Mouse (Mus musculus) B cell, adult 2 months (primary cell): ENCODE results near the gene Tnfrsf13c.

Source experiments
- DNase-seq, 2 experiments: peaks; one replicate each; pipeline ENCODE4 v3.0.0; 2022

The Tnfrsf13c gene

GRCm38 (mm10) chr15:82207105-82207459 lies 17.1 kb downstream of the Tnfrsf13c start:
- DNase-seq: no peak

DNA sequence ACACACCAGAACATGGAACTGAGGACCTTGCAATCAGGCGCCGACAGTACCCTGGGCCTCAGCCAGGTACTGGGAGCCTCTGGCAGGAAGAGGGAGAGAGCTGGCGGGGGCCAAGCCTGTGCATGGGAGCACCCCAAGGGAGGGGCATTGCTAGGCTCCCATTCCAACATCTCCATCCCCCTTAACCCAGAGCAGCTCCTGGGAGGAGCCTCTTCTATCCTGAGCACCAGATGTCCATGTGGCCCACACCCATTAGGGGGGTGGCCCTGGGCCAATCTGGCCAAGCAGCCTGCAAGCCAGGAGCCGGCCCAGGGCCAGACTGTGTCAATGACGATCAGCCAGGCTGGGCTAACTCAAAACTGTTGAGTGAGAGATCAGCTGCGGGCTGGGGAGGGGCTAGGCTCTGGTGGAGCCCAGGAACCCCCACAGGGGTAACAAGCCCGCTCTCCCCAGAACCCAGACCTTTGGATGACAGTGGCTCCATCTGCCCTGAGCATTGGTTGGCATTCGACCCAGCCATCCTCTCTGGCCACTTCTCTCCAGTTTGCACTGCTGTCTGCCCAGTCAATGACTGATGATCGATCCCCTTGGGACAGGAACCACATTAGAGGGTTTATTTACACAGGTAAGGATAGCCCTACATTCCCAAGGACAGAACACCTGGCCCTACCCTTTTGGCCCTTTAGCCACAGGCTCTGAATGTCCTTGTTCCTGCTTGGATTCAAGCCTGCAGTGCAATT lies 17.6 kb downstream of the Tnfrsf13c start:
- no peak for DNase-seq

DNA sequence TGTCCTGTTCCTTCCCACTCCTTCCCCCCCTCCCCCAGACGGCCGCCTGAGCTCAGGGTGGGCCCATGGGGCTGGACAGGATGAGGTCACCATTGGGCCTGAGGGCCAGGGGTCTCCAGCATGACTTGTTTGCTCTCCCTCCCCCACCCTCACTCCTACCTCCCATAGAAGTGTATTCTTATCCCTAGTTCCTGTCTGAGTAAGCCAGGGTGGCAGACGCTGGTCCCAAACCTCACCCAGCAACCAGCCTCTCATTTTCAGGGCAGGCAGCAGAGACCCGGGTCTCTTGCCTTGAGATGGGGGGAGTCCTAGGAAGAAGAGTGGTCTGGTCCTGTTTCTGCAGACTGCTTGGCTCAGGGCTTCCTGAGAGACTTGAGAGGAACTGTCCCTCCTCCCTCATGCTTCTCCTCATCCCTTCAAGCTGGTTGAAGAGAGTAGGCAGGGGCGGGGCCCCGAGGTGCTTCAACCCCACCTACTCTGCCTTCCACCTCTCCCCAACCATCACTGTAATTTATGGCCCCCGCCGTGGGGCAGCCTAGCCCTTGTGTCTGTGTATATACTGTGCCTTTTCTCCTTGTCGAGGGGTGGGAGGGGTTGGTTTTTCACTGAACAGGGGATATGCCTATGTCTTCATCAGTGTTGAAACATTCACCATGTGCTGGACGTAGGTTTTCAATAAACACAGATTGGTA lies 19.3 kb downstream of the Tnfrsf13c start:
- DNase-seq: no peak

GRCm38 (mm10) chr15:82203611-82204351 lies 20.4 kb downstream of the Tnfrsf13c start:
- DNase-seq: no peak

DNA sequence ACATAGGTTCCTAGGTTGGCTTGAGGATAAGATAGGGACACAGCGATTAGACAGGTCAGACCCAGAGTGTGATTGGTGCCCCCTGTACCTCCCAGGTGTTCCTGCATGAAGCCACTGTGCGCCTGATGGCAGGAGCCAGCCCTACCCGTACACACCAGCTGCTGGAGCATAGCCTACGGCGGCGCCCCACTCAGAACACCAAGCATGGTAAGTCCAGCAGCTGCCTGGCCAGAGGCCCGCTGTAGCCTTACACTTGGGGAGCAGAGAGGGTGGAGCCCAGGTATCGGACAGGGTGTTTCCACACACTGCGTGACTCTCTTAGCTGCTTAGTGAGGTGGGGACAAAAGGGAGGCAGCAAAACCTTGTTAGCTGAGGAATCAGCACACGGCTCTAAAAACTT lies 21.1 kb downstream of the Tnfrsf13c start:
- no peak for DNase-seq

GRCm38 (mm10) chr15:82202086-82202485 lies 22.1 kb downstream of the Tnfrsf13c start:
- no peak for DNase-seq

DNA sequence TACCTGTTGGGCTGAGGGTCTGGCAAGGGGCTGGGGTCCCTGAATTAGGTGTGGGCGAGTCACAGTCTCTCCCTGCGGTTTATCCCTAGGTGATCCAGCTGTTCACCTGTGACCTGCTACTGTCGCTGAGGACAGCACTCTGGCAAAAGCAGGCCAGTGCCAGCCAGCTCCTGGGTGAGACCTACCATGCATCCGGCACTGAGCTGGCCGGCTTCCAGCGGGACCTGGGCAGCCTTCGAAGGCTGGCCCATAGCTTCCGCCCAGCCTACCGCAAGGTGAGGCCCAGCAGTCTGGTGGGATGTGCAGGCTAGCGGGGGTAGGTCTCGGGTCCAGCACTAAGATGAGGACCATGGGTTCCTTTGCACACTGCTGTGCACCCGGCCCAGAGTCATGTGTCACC lies 24.6 kb downstream of the Tnfrsf13c start:
- no peak for DNase-seq

DNA sequence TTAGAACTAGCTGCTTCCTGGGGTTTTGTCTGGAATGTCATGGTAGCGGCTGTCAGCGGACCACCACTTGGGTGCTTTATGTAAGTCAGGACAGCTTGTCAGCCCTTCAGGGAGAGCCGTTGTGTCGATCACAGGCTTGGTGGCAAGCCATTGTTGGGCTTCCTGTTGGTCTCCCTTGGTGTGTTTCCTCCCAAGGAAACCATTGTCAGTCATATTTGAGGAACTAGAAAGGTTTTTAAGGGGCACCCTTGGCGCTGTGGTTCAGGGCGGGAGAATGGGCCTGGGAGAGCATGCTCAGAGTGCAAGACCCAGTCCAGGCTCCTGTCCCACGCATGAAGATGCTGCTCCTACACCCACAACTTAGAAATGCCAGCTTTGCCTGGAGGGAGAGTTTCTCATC lies 25.8 kb downstream of the Tnfrsf13c start:
- DNase-seq: no peak

DNA sequence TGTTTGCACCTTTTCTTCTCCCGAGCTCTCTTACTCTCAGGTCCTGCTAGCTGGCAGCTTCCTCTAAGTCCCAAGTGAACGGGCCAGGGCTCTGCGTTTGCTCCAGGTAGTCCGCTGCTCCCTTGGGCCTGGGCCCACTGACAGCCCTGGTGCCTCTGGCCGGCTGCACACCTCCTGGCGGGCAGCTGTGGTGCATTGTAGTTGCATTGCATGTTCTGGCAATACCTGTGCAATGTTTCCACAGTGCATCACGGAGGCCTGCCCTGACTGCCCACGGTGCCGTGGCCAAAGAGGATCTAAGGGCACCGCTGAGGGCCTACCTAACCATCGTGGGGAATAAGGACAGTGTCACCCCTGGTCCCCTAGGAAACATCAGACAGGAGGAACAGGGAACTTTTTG lies 26.2 kb downstream of the Tnfrsf13c start:
- DNase-seq: no peak

DNA sequence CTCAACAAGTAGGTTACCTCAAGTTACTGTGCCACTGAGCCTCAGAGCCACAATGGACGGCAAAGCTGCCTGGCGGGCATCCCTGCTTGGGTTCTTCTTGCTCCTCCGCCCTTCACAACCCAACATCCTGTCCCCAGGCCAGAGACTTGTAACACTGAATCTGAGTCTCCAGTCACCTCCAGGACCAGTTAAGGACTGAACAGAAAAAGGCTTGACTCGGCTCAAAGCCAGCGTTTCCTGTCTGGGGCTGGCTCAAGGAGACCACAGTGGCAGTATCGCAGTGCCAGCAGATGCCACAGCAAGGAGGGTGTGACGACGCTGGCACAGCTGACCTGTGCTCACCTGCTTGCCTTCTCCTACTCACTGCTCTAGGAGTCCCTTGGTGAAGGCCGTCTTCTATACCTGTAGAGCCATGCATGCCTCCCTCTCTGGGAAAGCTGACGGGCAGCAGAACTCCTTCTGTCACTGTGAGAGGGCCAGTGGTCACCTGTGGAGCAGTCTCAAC lies 26.9 kb downstream of the Tnfrsf13c start:
- DNase-seq: no peak

GRCm38 (mm10) chr15:82196300-82196699 lies 27.9 kb downstream of the Tnfrsf13c start:
- DNase-seq: no peak

DNA sequence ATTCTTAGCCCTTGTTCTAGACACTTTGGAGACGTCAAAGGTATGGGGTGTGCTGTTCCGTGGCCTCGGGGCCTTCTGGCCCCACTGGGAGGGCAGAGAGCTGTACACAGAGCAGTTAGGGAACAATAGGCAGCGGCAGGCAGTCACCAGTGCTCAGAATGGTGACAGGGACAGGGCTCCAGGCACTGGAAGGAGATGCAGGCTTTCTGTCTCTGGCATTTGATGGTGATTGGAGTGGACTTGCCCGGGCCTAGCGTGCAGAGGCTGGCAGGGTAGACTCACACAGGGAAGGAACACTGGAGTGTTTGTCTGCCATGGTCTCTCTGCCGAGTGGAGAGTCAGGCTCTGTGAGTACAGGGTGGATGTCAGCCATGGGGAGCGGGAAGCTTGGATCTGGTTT lies 31.6 kb downstream of the Tnfrsf13c start:
- DNase-seq: no peak

DNA sequence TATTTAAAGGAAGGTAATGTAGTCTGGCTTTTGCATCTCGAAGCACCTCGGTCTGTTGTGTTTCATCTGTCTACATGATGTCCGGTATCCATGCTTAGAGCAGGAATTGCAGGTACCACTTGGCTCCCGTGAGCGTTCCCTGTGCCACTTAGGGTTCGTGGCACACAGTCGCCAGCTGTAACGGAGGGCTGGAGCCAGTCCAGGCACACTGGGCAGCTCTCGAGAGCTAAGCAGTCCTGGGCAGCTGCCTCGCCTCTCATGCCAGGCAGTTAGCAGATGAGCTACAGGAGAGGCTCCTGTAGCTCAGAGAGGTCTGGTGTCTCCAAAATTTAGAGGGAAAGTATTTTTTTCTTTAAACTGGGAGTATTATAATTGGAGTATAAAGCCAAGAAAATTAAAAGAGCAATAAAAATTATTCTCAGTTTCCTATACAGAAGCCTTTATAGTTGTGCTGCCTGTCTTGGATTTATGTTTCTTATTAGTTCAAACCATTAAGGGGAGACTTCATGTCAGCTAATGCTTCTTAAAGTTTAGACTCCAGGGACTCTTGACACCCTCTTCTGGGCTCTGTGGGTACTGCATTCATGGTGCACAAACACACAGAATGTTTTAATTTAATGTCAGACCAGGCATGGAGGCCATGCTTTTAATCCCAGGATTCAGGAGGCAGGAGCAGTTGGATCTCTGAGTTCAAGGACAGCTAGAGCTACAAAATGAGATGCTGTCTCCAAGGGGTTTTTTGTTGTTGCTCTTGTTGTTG lies 35.5 kb downstream of the Tnfrsf13c start:
- DNase-seq: peak; percentile 78 to 82

- no peak for DNase-seq
Measured at GRCm38 (mm10) chr15:82187924-82188323, 36.2 kb downstream of the Tnfrsf13c start.

- DNase-seq: no peak
Measured at GRCm38 (mm10) chr15:82187401-82187800, 36.8 kb downstream of the Tnfrsf13c start.

- peak; percentile 67 to 71 for DNase-seq
Measured at GRCm38 (mm10) chr15:82186931-82187330, 37.2 kb downstream of the Tnfrsf13c start.

DNA sequence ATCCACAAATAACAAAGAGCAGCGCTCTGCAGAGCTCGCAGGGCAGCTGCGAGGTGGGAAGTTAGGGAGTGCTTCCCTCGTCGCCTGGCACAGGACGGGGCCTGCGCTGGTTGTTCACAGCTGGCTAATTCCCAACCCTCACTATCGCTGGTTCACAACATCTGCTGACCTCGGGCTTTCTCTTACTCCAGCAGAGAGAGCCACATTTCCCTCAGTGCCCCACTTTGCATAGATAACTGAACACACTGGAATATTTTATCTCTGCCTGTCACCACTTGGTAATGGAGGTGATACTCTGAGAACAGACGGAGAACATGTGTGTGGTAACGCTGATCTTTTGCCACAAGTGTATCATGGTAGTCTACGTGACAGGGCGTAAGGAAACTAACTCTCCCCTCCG lies 38.0 kb downstream of the Tnfrsf13c start:
- DNase-seq: no peak

DNA sequence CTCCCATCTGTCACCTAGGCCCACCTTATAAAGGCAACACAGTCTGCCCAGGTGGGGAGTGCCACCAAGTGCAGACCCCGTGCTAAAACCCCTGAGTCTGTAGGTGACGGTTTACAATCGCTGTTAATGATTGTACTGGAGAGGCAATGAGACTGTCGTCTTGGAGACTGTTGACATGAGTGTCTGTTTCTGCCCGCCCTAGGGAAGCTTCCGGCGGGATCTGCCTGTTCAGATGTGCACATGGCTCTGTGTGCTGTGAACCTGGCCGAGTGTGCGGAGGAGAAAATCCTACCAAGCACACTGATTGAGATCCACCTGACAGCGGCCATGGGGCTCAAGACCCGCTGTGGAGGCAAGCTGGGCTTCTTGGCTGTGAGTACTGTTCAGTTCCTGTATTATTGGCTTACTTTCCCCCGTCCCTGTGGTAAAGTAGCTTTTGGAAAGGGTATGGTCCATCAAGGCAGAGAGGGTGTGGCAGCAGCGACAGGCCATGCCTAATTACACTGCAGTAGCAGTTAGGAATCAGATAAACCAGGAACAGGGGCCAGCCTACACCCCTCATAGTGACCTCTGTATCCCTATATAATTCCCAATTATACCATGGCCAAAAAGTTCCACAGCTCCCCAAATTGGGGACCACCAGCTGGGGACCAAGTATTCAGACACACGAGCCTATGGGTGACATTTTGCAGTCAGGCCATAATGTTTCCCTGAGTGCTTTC lies 38.9 kb downstream of the Tnfrsf13c start:
- no peak for DNase-seq

GRCm38 (mm10) chr15:82184656-82185055 lies 39.5 kb downstream of the Tnfrsf13c start:
- no peak for DNase-seq

DNA sequence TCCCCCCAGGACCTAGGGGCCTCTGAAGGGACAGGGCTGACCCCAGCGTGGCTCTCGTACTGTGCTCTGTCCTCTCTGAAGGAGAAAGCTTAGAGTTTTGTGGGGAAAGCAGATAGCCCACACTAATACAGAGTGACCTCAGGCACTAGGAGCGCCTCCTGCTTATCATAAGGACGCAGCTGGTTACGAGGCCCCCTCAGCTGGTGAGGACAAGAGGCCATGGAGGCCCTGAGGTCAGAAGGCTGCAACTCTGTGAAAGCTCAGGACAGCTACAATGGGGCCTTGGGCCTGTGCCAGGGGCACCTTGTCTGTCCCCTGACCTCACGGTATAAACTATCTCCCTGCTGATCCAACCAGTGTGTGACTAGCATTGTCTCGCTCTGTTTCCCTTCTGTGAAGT lies 40.0 kb downstream of the Tnfrsf13c start:
- DNase-seq: no peak

DNA sequence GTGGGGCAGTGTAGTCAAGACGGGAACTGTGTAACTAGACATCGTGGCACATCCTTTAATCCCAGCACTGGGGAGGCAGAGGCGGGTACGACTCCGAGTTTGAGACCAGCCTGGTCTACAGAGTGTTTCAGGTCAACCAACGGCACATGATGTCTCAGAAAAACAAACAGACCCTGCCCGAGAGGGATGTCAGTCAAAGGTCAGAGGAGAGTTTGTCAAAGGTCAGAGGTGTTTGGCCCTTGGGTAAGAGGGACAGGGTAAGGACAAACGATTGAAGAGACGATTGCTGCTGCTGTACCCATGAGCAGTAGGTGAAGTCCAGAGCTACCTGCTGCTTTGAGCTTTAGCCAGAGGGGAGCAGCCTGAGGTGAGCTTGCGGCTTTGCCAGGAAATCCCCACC lies 40.6 kb downstream of the Tnfrsf13c start:
- DNase-seq: no peak

GRCm38 (mm10) chr15:82182311-82182710 lies 41.9 kb downstream of the Tnfrsf13c start:
- DNase-seq: peak; percentile 43 to 56
